Mouse (Mus musculus) G1E-ER4 (cell line): ENCODE results near the gene Snx14. TPM values are rescaled to one million over a fixed set of nuclear protein-coding genes. Genes with fewer than 3 reads are reported as not detected.

ENCODE experiments used
- GATA1 ChIP-seq: IDR thresholded peaks from one replicate; pipeline ENCODE4 v1.8.0; 2012; ENCODE audit warnings: low read length, inconsistent platforms
- polyA plus RNA-seq: library from polyadenylated mRNA; stranded (reverse); fragments of >175 nt; gene quantifications from 2 replicates; pipeline ENCODE4 v1.2.3, GENCODE M21; 2012

The Snx14 gene
- polyA plus RNA-seq, 1 experiment: 11.3 TPM

GRCm38 (mm10) chr9:88330316-88330715 is 108.4 kb downstream of the Snx14 start:
- TF ChIP-seq GATA1: no peak

DNA sequence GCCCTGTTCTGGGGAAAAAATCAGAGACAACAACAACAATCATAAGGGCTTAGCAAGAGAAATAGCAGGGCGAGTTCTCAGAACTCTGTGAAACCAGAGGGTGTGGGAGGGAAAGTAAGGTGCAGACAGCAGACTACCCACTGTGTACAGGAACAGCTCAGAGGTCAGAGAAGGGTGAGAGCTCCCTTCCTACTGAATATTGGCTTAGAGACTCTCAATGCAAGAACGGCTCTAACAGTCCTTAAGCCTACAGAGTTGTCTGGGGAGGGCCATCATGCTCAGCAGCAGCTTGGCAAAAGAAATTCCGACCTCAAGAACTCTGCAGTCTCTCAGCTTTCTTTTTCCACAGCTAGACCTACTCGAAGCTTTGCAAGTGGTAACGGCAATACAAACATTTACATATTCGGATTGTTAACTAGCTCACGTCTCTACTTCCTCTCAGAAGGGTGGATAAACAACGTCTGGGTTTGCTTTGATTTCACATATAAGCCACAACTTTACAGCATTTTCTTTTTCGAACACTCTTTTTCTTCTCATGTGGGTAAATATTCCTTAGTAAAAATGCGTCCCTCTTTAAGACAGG is 109.5 kb downstream of the Snx14 start:
- no peak for TF ChIP-seq GATA1

GRCm38 (mm10) chr9:88328666-88329065 is 110.1 kb downstream of the Snx14 start:
- TF ChIP-seq GATA1: no peak

- TF ChIP-seq GATA1: no peak
These were observed 111.5 kb downstream of the Snx14 start, which contains the start of gene Nt5e for GRCm38 (mm10) chr9:88326930-88327901. Gene Nt5e (plus strand): TSS chr9:88327197.

Other genes with a start within 250 kb of the Snx14 start
- not detected in 2 replicates for gene Nt5e, start 111.8 kb downstream of the Snx14 start, polyA plus RNA-seq
- 40.5 and 73.6 TPM in 2 replicates for gene Gm20537, start 17.7 kb upstream of the Snx14 start, polyA plus RNA-seq
- gene Syncrip, start 43.6 kb upstream of the Snx14 start, polyA plus RNA-seq: 139 and 191 TPM in 2 replicates
- 0.29 and 0.62 TPM in 2 replicates for gene Zfp949, start 109.1 kb upstream of the Snx14 start, polyA plus RNA-seq
- not detected in 2 replicates for gene Trim43a, start 141.9 kb upstream of the Snx14 start, polyA plus RNA-seq